Mouse (Mus musculus) myocyte (in vitro differentiated cells): ENCODE measurements at regions not wholly inside any gene's neighbourhood (a gene's known extent, or its start where the extent isn't known, plus 50 kb on each side); places are given as distances from the start of the nearest gene placed in this dataset.

ENCODE experiments used
- CEBPB ChIP-seq: IDR thresholded peaks from 2 replicates; pipeline ENCODE4 v1.6.1; 2011; ENCODE audit warnings: mild to moderate bottlenecking, moderate library complexity; ENCODE audit not compliant: poor library complexity, insufficient read depth, severe bottlenecking
- MAX ChIP-seq: IDR thresholded peaks from one replicate; pipeline ENCODE4 v1.6.1; 2011; ENCODE audit warnings: low read depth, mild to moderate bottlenecking, control low read depth
- POLR2A ChIP-seq: IDR thresholded peaks from one replicate; pipeline ENCODE4 v1.6.1; 2011; ENCODE audit warnings: low read depth, mild to moderate bottlenecking, control low read depth, moderate library complexity; ENCODE audit not compliant: insufficient read length
- POLR2AphosphoS2 ChIP-seq: IDR thresholded peaks from one replicate; pipeline ENCODE4 v1.6.1; 2011; ENCODE audit warnings: low read depth, control low read depth; ENCODE audit not compliant: insufficient read length
- TCF12 ChIP-seq: IDR thresholded peaks from one replicate; pipeline ENCODE4 v1.6.1; 2011; ENCODE audit warnings: mild to moderate bottlenecking, control low read depth; ENCODE audit not compliant: poor library complexity, insufficient read depth, severe bottlenecking
- USF1 ChIP-seq: IDR thresholded peaks from one replicate; pipeline ENCODE4 v1.6.1; 2011; ENCODE audit warnings: low read depth, mild to moderate bottlenecking, control low read depth, moderate library complexity

DNA sequence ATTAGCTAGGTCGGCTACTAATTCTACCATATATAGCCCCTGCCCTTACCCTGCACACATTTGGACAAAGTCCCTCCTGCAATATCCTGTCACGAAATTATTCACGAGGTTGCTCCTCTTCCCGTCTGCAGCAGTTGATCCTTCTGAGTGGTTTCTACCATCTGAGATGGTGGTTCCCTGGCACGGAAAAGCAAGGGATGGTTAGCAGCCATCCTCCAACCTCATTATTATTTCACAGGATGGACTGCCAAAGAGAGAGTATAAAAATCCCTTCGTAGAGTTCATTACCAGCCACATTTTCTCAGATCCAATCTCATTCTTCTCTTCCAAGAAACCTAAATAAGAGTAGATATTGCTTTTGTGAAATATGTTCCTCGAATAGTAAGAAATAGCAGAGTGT is 272.2 kb downstream of the Spry2 start:
- TF ChIP-seq POLR2A (no peak), TCF12 (no peak), CEBPB (no peak), USF1 (no peak), MAX (no peak), POLR2AphosphoS2 (no peak)
